Mouse (Mus musculus) neutrophil, adult 83 days (primary cell): Measurements from ENCODE around the gene Gm6583. TPM values are rescaled to one million over a fixed set of nuclear protein-coding genes. Genes with fewer than 3 reads are reported as not detected.

Experiments
- total RNA-seq, 2 experiments: library from RNA; stranded (reverse); gene quantifications; one replicate each; pipeline ENCODE4 v1.2.4; 2023

The Gm6583 gene
- total RNA-seq = not detected

DNA sequence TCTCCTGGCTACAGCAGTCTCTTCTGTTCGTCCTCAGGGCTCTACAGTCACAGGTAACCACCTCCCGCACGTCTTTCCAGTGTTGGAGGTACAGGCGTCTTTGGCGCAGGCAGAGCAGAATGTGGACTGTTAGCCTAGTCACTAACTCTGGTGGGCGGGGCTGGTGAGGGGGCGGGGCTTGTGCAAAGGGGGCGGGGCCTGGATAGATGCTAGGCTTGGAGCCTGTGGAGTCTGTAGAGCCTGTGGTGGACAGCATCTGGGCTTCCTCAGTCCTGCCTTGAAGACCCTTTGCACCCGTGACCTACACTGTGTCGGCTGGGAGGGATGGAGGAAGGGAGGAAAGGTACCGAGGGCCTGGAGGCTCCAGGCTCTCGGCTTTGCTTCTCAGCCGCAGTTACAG, at the start of gene Gm6583:
TSS of gene Gm6583 (minus strand) at position 124 of the 400 bp plus-strand sequence.

DNA sequence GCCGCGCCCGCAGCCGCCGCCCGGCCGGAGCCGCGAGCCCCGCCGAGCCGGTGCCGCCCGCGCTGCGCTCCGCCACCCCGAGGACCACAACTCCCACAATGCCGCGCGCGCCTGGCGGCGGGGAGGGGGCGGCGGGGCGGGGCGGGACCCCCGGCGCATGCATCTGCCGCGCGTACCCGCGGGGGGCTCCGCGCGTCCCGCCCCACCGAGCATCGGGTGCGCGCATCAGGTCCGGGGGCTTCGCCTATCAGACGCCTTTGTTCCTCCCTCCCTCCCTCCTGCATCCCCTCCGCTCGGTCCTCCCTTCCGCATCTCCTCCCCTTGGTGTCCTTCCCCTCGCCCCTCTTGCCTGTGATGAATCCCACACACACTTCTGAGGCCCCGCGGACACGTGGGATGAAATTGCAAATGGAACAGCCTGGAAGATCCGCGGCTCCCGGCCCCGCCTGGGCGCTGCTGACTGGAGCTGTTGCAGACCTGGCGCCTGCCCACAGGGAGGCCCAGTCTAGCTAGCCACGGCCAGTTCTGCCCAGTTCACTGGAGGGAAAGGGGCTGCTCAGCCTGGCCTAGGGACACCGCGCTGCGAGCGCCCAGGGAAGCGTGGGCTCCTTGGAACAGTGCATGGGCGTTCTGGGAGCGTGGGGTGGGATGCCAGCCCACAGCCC, 39.1 kb upstream of the Gm6583 start, which contains the start of gene Asphd2:
TSS of gene Asphd2 (minus strand) at position 88 of the 665 bp plus-strand sequence.

DNA sequence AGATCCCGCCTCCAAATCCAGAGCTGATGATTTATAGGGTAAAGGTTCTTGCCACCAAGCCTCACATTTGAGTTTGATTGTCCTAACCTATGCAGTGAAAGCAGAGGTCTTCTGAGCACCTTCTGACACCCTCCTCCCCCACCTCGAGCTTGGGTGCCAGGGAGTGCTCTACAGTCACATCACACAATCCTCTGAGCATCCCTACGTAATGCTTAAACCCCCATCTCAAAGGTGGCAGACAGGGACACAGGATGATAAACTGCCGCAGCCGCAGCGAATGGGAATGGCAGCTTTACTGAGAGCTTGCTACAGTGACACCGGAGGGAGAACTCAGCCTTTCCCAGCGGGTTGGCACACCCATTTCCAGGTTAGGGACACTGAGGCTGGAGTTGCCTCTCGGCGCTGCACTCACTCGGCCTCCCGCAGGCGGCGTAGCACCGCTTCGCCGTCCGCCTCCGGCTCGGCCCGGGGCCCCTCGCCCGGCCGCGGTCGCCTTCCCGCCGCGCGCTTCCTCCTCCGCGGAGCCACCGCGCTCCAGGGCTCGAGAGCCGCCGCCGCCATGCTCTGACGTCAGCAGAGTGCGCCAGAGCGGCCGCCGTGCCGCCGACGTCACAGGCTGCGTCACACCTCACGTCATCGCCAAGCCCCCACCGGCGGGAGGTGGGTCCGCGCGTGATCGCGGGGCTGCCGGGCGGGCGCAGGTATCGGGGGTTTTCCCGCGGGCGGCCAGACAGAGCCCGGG, 13.2 kb downstream of the Gm6583 start, which contains the start of the genes Srrd and Hps4:
TSS of gene Srrd (minus strand) at position 578 of the 742 bp plus-strand sequence.
TSS of gene Hps4 (plus strand) at position 621 of the 742 bp plus-strand sequence.

GRCm38 (mm10) chr5:112325546-112326445, 30.0 kb downstream of the Gm6583 start, which contains the start of gene Tfip11:
TSS of gene Tfip11 (plus strand) at chr5:112326358.

Other genes with a start within 250 kb of the Gm6583 start
- 1 to 10 TPM; 2.4 to 2.7 TPM for gene Cryba4, start 103.5 kb downstream of the Gm6583 start, total RNA-seq
- 1 to 10 TPM in 1 of 2 experiments, under 1 TPM in 1; 0.81 to 1.9 TPM for gene Crybb1, start 100.2 kb downstream of the Gm6583 start, total RNA-seq
- gene Tpst2, start 79.3 kb downstream of the Gm6583 start, total RNA-seq = 10 to 100 TPM; 76.1 to 84.8 TPM
- gene Tfip11, start 29.7 kb downstream of the Gm6583 start, total RNA-seq = 10 to 100 TPM; 68.7 to 74.6 TPM
- 10 to 100 TPM; 16.1 to 20.2 TPM for gene Srrd, start 13.0 kb downstream of the Gm6583 start, total RNA-seq
- gene Hps4, start 12.9 kb downstream of the Gm6583 start, total RNA-seq = 10 to 100 TPM; 19.1 to 19.7 TPM
- not detected for gene Asphd2, start 38.8 kb upstream of the Gm6583 start, total RNA-seq
- gene Gm6588, start 93.4 kb upstream of the Gm6583 start, total RNA-seq = not detected
- gene Sez6l, start 221.2 kb upstream of the Gm6583 start, total RNA-seq = not detected